Mouse (Mus musculus) adrenal gland, postnatal 36 days (tissue): ENCODE results near the gene Rps28. TPM values are rescaled to one million over a fixed set of nuclear protein-coding genes. Genes with fewer than 3 reads are reported as not detected.
"Not testable (repeated sequence)": the region's sequence is repeated elsewhere in the genome, so short reads cannot be mapped to it uniquely, and the experiment has no call there.

Source experiments
- DNase-seq, 2 experiments: peaks; one replicate each; pipeline ENCODE4 v3.0.0; 2021; ENCODE audit warnings: mixed read lengths in 1 of 2
- long read RNA-seq, 2 experiments: library from polyadenylated mRNA; stranded (forward); transcript quantifications; one replicate each; pipeline ENCODE4 v2.0.0; 2021; ENCODE audit warnings: borderline sequencing depth in 2 of 2
- total RNA-seq, 2 experiments: library from RNA; stranded (reverse); gene quantifications; 2 replicates each; pipeline ENCODE4 v1.2.3; 2021

Gene Rps28
- 1,000 to 10,000 TPM; 1,486 to 1,511 TPM for total RNA-seq
- long read RNA-seq, experiment 1, transcript Rps28-204 (3 exons, 372 nt) = minor isoform, 8 of 854 reads
- long read RNA-seq, experiment 1, transcript Rps28-205 (4 exons, 382 nt) = major isoform, 568 of 854 reads
- long read RNA-seq, experiment 1, transcript Rps28-201 (4 exons, 392 nt) = minor isoform, 241 of 854 reads
- long read RNA-seq, experiment 1, partial matches to known transcripts = 33 of 854 reads
- long read RNA-seq, experiment 1, other reads (novel, unspliced or antisense) = 4 of 854 reads
- long read RNA-seq, experiment 2, transcript Rps28-201 (4 exons, 392 nt) = minor isoform, 126 of 458 reads
- long read RNA-seq, experiment 2, transcript Rps28-205 (4 exons, 382 nt) = major isoform, 323 of 458 reads
- long read RNA-seq, experiment 2, partial matches to known transcripts = 6 of 458 reads
- long read RNA-seq, experiment 2, other reads (novel, unspliced or antisense) = 1 of 458 reads

DNA sequence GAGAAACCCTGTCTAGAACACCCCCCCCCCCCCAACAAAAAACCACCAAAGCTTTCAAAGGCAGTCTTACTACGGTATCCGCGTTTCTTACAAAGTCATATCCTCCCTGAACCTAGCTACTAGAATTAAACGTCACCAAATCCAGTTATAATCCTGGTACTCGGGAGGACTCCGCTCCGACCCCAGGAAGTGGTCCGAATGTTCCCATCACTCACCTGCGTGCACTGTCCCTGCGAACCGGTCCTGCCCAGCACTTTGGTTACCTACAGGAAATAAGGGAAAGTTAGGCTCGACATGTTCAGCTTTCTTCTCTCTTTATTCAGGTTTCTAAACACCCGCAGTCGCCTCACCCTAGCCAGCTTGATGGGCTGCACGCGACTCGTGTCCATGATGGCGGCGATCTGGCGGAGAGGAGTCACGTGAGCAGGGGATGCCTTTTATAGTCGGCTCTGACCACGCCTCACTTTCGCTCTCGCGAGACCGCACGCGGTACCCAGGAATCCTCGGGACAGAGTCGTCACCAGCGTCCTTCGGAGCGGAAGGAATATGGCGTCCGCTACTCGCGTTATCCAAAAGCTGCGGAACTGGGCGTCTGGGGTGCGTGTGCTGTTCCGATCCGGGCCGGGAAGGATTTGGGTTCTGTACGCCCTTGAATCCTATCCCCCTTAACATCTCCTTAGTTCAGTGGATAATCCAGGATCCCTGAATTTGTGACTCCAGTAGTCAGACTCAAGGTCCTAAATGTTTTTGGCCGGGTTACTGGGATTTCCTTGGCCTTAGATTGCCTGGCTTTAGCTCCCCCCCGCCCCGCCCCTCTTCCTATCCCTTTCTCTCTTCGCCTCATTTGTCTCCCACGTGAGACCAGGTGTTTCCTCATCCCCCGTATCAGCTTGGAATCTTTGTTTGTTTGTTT is at the start of gene Rps28, which contains the start of gene Ndufa7:
TSS of gene Rps28 (minus strand) at position 479 of the 913 bp plus-strand sequence.
TSS of gene Ndufa7 (plus strand) at position 489 of the 913 bp plus-strand sequence.
- DNase-seq = peak; percentile 95 to 98

DNA sequence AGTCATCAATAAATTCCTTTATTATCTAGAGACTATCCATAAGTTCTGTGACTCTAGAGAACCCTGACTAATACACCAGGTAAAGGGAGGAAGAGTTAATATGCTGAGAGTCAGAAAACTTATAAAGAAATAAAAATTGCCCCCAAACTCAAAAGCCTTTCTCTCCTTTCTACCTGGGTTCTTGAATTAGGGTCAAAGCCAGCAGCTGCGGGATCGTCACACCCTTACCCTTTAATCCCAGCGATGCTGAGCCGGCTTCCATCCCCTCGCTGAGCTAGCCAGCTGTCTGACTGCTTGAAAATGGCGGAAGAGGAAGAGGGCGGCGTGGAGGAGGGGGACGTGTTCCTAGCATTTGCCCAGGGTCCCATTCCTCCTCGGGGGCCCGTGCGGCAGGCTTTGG is 49.2 kb upstream of the Rps28 start, which contains the start of gene Gm7029:
TSS of gene Gm7029 (plus strand) at position 301 of the 400 bp plus-strand sequence.
- DNase-seq = not testable (repeated sequence)

DNA sequence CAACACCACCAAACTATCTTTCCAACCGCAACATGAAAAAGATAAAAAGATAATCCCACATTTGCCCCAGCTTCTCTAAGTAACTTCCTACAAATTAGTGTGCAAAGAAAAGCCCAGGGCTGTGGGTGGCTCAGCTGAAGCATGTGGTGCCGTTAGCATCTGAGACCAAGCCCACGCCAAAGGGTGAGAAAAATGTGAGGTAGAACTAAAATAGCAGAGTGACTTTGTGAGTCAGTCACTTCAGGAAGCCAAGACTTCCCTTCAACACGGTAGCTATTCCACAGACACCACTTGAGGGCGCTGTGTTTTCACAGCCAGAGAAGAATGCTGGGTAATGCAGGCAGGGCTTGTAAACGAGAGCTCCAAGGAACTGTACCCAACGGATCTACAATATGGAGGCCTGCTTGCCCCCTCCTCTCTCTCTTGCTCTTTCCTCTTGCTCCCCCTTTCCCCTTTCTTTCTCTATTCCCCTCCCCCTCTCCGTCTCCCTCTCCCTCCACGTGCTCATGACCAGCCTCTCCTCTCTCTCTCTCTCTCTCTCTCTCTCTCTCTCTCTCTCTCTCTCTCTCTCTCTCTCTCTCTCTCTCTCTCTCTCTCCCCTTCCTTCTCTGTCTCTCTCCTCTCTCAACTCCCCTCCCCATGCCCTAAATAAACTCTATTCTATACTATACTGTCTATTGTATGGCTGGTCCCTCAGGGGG is 41.1 kb upstream of the Rps28 start:
- peak; percentile 69 to 74 for DNase-seq

DNA sequence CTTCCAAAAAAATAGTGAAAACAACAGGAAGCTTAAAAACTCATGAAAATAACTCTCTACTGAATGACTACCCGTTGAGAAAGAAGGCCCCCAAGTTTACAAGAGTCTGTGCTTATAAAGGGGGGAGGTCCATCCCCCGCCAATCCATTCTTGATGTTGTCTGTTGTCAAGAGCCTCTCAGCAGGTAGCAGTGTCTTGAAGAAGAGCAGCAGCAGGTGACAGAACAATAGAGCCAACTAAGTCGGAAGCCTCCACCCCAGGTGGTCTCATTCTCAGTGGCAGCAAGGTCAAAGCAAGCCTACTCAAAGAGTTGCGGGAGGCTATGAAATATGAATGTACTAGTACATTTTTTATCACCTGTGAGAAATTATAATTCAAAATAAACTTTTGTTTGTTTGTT is 33.5 kb upstream of the Rps28 start:
- DNase-seq = no peak

- DNase-seq = no peak
Observed at GRCm38 (mm10) chr17:33851331-33851730, 27.0 kb upstream of the Rps28 start.

DNA sequence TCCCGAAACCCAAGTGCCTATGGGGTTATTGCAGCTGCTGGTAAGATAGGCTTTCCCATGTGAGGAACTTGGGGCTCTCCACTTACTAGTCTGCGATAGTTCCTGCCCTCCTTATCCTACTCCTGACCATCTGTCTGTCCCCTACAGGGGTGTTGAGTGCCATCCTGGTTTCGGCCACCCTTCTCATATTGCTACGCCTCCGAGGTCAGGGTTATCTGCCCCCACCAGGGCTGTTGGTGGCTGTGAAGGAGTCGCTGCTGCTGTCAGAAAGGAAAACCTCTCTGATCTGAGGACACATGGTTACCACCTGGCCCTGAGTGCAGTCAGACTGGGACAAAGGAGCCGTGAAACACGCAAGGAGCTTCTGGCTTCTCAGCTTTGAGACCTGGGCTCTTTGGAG is 23.8 kb upstream of the Rps28 start:
- no peak for DNase-seq

- DNase-seq = no peak
Observed at GRCm38 (mm10) chr17:33844196-33844595, 19.8 kb upstream of the Rps28 start.

GRCm38 (mm10) chr17:33842966-33843795 is 18.8 kb upstream of the Rps28 start, which contains the start of gene Cd320:
Cd320 (plus strand) TSS chr17:33843091.
- peak; percentile 94 to 95 for DNase-seq

GRCm38 (mm10) chr17:33829561-33829960 is 5.2 kb upstream of the Rps28 start:
- DNase-seq = no peak

DNA sequence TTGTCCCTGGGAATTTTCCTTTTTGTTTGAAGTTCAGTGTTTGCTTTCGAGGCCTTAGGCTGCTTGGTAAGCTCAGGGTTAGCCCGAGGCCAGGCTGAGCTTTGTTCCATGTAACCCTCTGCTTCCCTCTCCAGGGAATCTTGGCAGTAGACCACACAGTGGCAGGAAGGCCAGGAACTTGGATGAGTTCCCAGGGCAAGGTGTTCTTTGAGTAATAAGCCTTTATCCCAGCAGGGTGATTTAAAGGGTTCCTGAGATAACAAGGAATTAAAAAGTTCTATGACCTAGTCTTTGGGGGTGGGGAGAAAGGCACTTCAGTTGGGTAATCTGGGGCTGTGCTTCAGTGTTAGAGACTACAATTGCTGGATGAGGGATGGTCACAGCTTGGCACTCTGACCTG is 4.5 kb upstream of the Rps28 start:
- DNase-seq = peak; percentile 84 to 85

DNA sequence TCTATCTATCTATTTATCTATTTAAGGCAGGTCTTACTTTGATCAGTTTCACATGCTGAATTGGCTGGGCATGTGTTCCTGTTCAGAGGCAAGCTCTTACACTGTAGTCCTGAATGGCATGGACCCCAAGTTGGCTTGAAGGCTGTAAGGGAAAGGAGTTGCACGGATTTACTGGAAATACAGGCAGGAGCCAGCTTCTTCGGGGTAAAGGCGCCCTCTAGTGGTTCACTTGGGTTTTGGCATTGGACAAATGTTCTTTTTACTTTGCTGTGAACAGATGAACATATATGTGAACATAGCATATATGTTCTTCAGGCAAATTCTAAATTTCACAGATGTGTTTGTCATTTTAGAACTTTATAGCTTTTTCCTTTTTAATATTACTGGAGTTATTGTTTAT is 2.5 kb upstream of the Rps28 start:
- peak; percentile 76 to 77 for DNase-seq

DNA sequence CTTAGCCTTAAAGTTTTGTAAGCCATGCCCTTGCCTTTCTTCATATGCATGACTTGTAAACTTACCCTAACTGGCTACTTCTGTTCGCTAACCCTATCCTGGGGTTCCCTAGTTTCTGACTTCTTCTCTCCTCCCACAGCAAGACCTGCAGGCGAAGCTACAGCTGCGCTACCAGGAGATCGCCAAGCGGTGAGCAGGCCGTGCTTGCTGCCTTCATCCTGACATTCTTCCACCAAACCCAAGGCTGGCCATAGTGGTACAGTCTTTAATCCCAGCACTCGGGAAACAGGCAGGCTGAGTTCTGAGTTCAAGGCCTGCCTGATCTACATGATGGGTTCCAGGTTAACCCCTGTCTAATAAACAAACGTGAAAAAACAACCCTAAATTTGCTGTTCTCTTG is 1.1 kb upstream of the Rps28 start:
- DNase-seq = no peak

DNA sequence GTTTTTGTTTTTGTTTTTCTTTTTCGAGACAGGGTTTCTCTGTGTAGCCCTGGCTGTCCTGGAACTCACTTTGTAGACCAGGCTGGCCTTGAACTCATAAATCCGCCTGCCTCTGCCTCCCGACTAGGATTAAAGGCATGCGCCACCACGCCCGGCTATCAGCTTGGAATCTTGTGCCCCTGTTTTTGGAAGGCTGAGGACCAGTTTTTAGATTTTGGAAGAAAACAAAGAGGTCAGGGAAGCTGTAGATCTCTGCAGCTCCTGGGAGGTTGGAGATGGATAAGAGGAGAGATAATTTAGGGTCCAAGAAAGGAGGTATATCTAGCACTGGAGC is 602 bp upstream of the Rps28 start:
- not testable (repeated sequence) for DNase-seq

DNA sequence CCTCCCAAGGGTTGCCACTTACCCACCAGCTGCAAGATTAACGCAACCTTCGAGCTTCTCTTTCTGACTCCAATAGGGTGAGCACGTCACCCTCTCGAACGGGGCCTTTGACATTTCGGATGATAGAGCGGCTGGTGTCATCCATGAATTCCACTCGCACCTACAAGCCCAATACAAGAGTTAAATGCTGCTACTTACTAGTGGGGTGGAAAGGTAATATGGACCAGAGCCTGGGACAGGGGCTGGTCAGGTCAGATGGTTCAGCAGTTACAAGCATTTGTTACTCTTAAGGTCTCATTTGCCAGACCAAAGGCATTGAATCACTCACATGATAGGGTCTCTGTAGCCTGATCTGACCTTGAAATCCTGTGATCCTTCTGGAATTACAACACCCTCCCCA is 1.2 kb downstream of the Rps28 start:
- DNase-seq = not testable (repeated sequence)

DNA sequence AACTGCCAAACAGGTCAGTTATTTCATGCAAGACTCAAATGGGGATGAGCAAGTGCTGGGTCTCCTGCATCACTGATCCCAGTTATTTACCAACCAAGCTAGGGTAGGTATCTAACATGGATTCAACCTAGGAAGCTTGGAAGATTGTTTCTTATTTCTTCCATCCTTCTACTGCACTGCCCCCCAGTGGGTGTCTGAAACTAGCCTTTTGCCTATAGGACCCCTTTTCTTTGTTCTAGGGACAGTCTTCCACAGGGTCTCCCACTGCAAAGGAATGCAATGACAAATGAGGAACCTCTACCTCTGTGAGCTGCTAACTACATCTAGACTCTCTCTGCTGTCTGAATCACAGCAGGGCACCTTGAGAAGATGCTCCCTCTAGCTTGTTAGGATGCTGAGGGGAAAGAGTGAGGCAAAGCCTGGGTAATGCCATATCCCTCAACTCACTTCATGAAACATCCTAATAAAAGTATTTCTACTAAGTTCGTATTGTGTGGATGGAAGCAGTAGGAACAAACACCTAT is 1.9 kb downstream of the Rps28 start:
- no peak for DNase-seq

GRCm38 (mm10) chr17:33817969-33818643 is 6.3 kb downstream of the Rps28 start:
- no peak for DNase-seq

DNA sequence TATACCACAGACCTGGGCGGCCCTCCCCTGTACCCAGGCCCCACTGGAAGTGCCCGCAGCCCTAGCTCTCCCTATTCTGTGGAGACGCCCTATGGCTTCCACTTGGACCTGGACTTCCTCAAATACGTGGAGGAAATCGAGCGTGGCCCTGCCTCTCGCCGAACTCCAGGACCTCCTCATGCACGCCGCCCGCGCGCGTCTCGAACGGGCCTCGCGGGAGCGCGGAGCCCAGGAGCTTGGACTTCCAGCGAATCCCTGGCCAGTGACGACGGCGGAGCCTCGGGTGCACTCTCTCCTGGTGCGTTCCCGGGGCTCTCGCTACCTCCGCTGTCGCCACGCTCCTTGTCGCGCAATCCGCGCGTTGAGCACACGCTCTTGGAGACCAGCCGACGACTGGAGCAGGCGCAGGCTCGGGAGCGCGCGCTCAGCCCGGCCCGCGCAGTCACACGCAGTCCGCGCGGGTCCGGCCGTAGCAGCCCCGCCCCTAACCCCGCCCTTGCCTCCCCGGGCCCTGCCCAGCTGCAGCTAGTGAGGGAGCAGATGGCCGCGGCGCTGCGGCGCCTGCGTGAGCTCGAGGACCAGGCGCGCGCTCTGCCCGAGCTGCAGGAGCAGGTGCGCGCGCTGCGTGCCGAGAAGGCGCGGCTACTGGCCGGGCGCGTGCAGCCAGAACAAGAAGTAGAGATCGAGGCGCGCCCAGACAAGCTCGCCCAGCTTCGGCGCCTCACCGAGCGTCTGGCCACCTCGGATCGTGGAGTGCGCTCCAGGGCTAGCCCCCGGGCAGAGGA is 7.0 kb downstream of the Rps28 start:
- DNase-seq = peak; percentile 92 to 95

DNA sequence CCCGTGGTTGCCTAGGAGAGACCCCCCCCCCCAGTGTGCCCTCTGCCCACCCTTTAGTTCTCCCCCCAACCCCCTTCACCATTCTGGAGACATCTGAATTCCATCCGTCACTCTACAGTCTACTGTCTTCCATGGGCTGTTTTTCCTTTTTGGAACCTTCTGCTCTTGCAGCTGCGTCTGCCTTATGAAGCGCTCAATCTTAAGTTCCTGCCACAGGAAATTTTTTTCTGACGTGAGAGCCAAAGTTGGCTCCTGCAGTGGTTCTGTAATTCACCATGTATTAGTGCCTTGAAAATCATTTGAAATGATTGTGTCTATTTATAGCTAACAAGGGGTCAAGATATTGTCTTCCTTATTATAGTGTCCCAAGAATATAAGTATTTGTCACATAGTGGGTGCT is 7.8 kb downstream of the Rps28 start:
- DNase-seq = no peak

- no peak for DNase-seq
Observed at GRCm38 (mm10) chr17:33815399-33815798, 9.0 kb downstream of the Rps28 start.
